Mouse (Mus musculus): ENCODE measurements at regions not wholly inside any gene's neighbourhood (a gene's known extent, or its start where the extent isn't known, plus 50 kb on each side); places are given as distances from the start of the nearest gene placed in this dataset.
A peak's percentile ranks its signal among the peaks of the same experiment; 100 is the strongest.

- peak; percentile 75 to 82 for DNase-seq
These were observed 279.2 kb upstream of the Fam19a5 start for GRCm38 (mm10) chr15:87264906-87265305.

- DNase-seq, result no peak
These were observed 253.0 kb upstream of the Fam19a5 start for GRCm38 (mm10) chr15:87290987-87291529.

GRCm38 (mm10) chr15:87319896-87320295 is 224.2 kb upstream of the Fam19a5 start:
- DNase-seq, result no peak

GRCm38 (mm10) chr15:87321067-87321985 is 222.8 kb upstream of the Fam19a5 start:
- DNase-seq, result peak; percentile 77 to 85

- no peak for DNase-seq
These were observed 218.7 kb upstream of the Fam19a5 start for GRCm38 (mm10) chr15:87325389-87325788.

- no peak for DNase-seq
These were observed 217.8 kb upstream of the Fam19a5 start for GRCm38 (mm10) chr15:87326281-87326680.

GRCm38 (mm10) chr15:87332441-87332840 is 211.7 kb upstream of the Fam19a5 start:
- no peak for DNase-seq

- no peak for DNase-seq
These were observed 210.6 kb upstream of the Fam19a5 start for GRCm38 (mm10) chr15:87333527-87333926.

- peak in 1 of 2 experiments; percentile 69 for DNase-seq
These were observed 209.7 kb upstream of the Fam19a5 start for GRCm38 (mm10) chr15:87334430-87334829.

GRCm38 (mm10) chr15:87335324-87335723 is 208.8 kb upstream of the Fam19a5 start:
- peak; percentile 30 to 64 for DNase-seq

- DNase-seq, result peak; percentile 78 to 86
These were observed 208.4 kb upstream of the Fam19a5 start for GRCm38 (mm10) chr15:87335737-87336136.

- no peak for DNase-seq
These were observed 204.2 kb upstream of the Fam19a5 start for GRCm38 (mm10) chr15:87339904-87340303.

GRCm38 (mm10) chr15:87342656-87343055 is 201.4 kb upstream of the Fam19a5 start:
- DNase-seq, result peak in 1 of 2 experiments; percentile 64

- DNase-seq, result peak; percentile 84 to 85
These were observed 198.3 kb upstream of the Fam19a5 start for GRCm38 (mm10) chr15:87345826-87346225.

GRCm38 (mm10) chr15:87349533-87350247 is 194.4 kb upstream of the Fam19a5 start:
- peak; percentile 74 to 80 for DNase-seq

GRCm38 (mm10) chr15:87352812-87353211 is 191.3 kb upstream of the Fam19a5 start:
- no peak for DNase-seq

- no peak for DNase-seq
These were observed 190.2 kb upstream of the Fam19a5 start for GRCm38 (mm10) chr15:87353886-87354285.

- DNase-seq, result peak; percentile 50 to 54
These were observed 183.6 kb upstream of the Fam19a5 start for GRCm38 (mm10) chr15:87360457-87360856.

GRCm38 (mm10) chr15:87365712-87366361 is 178.3 kb upstream of the Fam19a5 start:
- peak; percentile 72 to 73 for DNase-seq

- DNase-seq, result peak in 1 of 2 experiments; percentile 68
These were observed 176.7 kb upstream of the Fam19a5 start for GRCm38 (mm10) chr15:87367381-87367780.

GRCm38 (mm10) chr15:87369381-87369780 is 174.7 kb upstream of the Fam19a5 start:
- peak in 1 of 2 experiments; percentile 57 for DNase-seq

- no peak for DNase-seq
These were observed 174.3 kb upstream of the Fam19a5 start for GRCm38 (mm10) chr15:87369836-87370235.

GRCm38 (mm10) chr15:87370761-87371160 is 173.3 kb upstream of the Fam19a5 start:
- DNase-seq, result no peak
